Mouse (Mus musculus) embryo, embryonic 9.5 days (tissue): Measurements from ENCODE around the gene Kcnb1.

Experiments used
- DNase-seq: peaks from one replicate; pipeline ENCODE4 v3.0.0-alpha.2; 2017; ENCODE audit errors: extremely low spot score

Gene Kcnb1

GRCm38 (mm10) chr2:167167515-167168212 is 22.3 kb downstream of the Kcnb1 start:
- DNase-seq, result no peak

- no peak for DNase-seq
Measured at GRCm38 (mm10) chr2:167163600-167163999, 26.4 kb downstream of the Kcnb1 start.

DNA sequence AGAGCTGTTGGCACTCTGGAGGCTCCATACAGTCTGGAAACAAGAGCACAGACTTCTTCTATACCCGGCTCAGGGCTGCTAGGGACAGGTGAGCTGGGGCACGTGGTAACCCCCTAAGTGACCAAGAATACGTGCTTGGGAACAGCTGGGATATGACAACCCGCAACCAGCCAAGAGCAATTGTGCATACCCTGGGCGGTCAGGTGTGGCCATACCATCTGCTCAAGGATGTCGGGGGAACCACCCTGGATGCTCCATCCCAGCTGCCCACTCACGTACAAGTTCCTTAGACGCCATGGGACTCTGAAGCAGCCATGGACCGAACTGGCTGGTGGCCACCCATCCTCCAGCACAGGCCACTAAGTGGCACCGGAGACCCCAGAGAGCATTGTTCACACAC is 26.8 kb downstream of the Kcnb1 start:
- DNase-seq, result no peak

- DNase-seq, result no peak
Measured at GRCm38 (mm10) chr2:167162516-167163021, 27.4 kb downstream of the Kcnb1 start.

DNA sequence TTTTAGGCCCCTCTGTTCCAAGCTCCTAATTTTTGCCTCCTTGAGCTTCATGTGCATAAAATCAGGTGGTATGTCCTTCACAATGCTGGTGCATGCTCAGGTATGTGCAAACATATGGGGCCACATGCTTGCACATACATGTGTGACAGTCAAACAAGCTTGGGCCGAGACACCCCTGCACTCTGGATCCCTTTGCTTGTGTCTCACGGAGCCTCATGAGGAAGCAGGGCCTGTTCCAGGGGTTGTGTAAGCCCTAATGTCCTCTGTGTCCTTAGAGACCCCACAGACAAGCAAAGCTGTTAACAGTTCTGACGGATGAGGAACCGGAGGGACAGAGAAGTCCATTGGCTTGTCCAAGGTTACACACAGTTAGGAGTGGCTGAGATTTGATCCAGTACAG is 30.2 kb downstream of the Kcnb1 start:
- DNase-seq, result no peak

DNA sequence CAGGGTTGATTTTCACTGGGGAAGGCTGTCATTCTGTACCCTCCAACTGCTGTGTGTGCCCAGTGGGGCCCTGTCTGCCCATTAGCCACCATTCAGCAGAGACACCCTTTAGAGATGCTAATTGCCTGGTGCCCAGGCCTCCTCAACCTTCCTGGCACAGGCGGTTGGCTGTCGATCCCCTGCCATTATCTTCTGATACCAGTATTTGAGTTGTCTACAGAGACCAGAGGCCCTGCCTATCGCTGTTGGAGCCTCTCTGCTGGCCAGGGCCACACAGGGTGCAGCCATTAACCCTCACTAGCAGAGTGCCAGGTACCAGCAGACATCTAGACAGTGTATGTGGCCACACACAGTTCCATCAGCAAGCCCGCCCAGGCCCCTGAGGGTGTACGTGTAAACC is 31.2 kb downstream of the Kcnb1 start:
- DNase-seq, result no peak

DNA sequence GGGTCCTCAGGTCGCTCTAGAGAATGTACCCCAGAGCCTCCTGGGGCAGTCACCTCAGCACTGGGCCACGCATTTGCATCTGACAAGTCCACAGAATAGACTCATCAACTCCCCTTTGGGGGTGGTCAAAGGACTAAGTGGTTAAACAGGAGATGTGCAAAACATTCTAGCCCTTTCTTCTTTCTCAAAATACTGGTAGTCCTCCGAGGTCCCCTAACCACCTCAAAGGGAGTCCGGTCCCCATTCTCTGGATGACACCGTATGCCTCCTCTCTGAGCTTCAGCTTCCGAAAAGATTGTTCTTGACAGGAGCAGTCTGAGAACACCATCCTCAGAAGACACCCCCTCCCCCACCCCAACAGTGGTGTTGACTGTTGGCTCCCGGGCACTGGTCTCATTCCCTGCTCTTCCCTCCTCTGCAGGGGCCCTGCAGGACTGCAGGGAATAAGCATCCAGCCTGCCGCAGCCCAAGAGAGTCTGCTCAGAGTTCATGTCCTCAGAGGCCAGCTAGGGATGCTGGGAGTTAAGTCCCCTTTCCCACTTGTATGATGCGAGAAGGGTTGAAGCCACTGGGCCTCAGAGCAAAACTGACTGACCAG is 33.7 kb downstream of the Kcnb1 start:
- DNase-seq, result no peak

DNA sequence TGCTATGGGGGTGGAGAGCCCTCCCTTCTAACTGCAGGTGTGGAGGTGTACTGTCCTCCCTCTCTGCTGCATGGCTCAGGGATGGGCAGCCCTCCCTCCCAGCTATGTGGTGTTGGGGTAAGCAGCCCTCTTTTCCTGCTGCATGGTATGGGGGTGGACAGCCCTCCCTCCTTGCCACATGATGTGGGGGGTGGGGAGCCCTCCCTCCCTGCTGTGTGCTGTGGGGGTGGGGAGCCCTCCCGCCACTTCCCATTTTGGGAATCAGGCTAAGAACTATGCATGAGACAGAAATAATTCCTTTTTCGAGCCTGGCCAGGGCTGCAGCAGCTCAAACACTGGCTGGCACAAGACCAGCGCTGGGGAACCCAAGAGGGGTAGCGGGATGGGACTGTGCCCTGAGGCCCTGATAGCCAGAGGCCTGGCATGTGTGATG is 34.4 kb downstream of the Kcnb1 start:
- DNase-seq, result no peak

DNA sequence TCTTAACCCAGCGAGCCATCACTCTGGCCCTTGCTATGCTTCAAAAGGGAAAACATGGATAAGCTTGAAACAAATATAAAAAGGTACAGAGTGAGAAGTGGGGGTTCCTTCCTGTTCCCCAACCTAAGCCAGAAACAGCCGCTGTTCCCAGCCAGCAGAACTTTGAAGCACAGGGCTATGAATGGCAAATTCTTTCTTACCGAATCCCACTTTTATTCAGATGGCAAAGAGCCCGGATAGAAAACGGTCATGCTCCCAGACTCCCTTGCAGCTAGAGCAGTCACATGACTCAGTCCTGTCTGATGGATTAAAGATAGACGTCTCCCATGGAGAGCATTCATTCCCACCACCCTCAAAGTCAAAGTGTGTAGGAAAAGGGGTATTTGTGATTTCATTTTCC is 39.1 kb downstream of the Kcnb1 start:
- DNase-seq, result no peak

GRCm38 (mm10) chr2:167150135-167150534 is 39.8 kb downstream of the Kcnb1 start:
- no peak for DNase-seq

DNA sequence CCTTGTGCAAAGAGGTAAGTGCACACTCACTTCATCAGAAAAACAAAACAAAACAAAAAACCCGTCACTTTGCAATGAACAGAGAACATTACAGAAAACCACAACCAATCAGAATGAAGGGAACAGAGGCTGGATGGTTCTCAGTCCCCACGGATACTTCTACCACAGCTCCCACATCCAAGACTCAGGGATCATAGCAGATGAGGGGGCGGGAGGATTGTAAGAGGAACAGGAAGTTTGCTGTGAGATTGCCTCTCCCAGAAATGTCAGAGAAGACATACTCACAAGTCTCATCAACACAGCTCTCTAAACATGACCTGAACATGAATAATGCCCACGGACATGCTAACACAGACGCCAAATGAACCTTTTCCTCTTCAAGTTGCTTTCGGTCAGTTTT is 40.9 kb downstream of the Kcnb1 start:
- DNase-seq, result no peak

DNA sequence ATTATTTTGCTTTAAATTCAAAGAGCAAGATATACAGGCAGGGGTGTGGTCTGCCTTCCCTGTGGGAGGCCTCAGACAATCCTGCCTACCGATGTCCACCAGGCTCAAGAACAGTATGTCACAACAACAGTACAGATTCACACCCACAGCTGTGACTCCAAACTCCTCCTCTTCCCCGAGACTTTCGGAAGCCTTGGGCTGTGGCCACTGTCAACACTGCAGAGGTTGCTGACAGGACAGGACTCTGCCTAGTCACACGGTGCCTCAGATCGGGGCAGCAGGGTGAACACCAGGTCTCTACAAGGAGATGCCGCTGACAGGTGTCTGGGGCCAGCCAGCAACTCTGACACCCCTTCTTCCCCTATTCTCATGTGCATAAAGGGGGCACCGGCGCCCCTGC is 42.2 kb downstream of the Kcnb1 start:
- DNase-seq, result no peak

GRCm38 (mm10) chr2:167145904-167146303 is 44.1 kb downstream of the Kcnb1 start:
- no peak for DNase-seq

DNA sequence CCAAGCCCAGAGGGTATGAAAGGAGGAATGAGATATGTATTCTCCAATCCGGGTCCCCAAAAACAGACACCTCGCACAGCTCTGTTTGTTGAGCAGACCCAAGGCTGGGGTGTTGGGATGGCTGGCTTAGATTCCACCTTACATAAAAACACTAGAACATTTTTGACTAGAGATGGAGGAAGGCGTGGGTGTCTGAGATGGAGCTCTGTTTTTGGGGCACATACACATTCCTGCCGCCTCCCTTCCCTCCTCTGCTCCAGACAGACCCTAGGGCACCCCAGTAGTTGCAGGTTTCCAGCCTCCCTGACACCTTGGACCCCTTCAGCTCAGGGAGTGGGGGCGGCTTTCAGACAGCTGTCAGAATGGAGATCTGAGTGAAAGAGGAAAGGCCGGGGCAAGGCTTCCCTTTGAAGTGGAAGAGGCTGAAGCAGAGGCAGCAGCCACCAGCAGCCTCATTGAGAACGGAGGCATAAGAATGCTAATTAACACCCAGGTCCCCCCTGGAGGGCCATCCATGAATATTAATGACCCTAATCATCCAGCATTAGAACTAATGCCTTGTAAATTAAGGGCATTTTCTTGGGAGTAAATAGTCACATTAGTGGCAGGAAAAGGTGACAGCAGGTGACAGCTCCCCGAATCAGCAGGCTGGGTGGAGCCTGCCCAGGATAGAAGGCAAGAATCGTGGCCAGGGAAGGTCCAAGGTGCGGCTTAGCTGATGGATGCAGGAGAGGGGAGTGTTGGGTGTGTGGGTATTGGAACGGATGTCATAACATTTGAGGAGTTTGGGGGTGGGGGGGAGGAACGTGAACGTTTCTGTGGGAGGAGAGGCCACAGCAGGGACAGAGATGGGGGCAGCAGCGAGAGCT is 45.3 kb downstream of the Kcnb1 start:
- DNase-seq, result no peak

DNA sequence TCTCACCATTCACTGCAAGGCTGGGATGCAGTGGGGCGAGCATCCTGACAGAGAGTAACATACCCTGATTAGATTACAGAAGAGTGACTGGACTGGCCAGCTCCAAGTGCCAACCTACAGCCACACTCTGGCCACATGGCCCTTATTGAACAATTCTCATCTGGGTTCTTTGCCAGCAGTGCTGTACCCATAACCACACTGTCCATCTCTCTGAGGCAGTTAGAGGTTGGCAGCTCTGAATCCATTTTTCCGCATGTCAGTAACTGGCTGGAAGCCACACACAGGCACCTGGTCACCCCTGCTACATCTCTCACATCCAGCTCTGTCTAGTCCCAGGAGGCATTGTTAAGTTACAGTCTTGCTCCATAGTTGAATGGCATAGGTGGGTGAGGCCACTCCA is 46.0 kb downstream of the Kcnb1 start:
- DNase-seq, result no peak

DNA sequence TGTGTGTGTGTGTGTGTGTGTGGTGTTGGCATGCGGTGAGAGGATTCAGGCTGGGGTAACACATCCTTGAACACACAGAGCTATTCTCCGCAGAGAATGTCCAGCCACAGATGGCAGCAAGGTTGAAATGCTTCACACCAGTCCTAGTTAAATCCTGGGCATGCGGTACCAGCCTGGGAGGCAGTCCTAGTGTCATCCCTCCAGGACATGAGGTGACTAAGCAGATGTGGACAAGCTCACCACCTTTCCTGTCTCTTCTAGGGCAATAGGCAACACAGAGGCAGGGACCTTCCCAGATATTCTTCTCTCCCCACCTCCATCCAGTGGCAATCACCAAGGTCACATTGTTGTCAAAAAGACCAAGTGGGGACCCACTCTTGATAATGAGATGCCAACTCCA is 47.7 kb downstream of the Kcnb1 start:
- no peak for DNase-seq

DNA sequence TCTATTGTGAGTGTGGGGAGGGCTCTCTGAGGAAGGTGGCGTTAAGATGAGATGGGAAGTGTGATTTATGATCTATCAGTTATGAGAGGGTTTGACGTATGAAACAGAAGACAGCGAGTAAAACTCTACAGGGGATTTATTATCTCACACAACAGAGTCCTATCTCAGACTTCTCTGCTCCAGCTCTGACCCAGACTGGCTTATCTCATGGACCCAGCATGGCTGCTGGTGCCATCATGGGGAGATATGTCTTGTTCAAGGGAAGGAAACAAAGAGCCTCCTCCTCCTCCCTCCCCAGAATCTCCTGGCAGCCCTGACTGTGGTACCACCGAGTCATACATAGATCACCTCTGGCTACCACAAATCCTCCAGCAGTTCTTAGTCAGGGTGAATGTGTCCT is 48.1 kb downstream of the Kcnb1 start:
- DNase-seq, result no peak

DNA sequence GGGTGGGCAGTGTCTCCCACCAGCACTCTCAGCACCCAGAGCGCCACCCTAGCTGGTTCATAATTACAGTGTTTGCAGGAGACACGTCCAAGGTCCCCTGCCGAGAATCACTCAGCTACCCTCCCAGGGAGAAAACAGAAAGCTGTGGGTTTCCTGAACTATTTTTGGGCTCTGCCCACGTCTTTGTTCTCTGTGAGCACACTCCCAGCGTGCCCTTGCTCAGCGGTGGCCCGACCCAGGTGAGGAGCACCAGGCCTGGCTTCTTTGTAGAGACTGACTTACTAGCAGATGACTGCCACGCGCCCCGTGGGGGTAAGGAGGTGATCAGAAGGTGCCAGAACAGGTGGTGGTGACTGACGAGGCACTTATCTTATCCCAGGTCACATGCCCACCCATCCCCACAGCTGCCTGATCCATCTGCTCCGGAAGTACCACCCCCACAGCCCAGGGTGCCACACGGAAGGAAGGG is 50.1 kb downstream of the Kcnb1 start:
- DNase-seq, result no peak

DNA sequence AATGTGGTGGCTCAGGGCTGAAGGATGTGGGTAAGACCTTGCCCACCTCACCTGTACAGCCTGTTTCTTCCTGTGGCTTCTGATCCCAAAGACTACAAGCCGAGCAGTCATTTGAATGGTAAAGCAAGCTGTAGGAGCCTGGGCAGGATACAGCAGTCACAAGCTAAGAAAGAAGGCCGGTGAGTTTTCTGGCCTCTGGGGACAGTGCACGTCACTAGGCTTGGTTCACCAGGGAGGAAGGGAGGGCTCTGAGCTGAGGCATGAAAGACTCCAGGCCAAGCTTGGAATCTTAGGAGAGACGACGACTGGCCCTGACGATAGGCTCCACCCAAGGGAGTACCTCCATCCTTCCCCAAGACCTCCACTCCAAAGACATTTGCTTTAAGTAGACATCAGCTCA is 51.3 kb downstream of the Kcnb1 start:
- no peak for DNase-seq

- DNase-seq, result no peak
Measured at GRCm38 (mm10) chr2:167136909-167137308, 53.0 kb downstream of the Kcnb1 start.

- DNase-seq, result no peak
Measured at GRCm38 (mm10) chr2:167132041-167132440, 57.9 kb downstream of the Kcnb1 start.

DNA sequence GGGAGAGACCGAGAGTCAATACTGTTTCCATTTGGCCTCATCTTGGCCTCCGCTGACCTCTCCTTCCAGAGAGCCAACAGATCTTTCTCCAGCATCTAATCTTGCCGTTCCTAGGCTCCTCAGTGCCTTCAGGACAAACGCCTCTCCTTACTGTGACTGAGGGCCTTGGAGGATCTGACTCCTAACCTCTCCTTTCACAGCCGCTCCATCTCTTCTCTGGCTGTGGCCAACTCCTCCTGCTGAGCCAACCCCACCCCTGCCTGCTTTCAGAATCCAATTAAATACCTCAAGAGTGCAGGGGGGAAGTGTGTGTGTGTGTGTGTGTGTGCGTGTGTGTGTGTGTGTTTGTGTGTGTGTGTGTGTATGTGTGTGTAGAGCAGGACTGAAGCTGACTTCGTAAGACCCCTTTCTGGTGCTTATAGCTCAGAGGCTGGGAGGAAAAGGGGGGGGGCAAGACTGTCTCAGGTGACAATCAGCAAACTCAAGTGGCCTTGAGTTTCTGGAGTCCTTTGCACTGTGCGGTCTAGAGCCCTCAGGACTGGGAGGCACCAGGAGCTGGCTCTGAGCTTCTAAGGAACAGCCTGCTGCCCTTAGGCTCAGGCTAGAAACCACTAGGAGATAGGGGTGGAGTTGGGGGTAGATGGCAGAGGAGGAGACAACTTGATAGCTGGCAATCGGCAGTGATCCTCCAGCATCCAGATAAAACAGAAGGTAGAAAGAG is 59.7 kb downstream of the Kcnb1 start:
- no peak for DNase-seq
